Mouse (Mus musculus): Measurements from ENCODE around the gene Zfyve28. TPM values are rescaled to one million over a fixed set of nuclear protein-coding genes. Genes with fewer than 3 reads are reported as not detected.

Gene Zfyve28
- total and polyA plus RNA-seq, 3 experiments, result 0.12 to 0.14 TPM; not detected in 1

DNA sequence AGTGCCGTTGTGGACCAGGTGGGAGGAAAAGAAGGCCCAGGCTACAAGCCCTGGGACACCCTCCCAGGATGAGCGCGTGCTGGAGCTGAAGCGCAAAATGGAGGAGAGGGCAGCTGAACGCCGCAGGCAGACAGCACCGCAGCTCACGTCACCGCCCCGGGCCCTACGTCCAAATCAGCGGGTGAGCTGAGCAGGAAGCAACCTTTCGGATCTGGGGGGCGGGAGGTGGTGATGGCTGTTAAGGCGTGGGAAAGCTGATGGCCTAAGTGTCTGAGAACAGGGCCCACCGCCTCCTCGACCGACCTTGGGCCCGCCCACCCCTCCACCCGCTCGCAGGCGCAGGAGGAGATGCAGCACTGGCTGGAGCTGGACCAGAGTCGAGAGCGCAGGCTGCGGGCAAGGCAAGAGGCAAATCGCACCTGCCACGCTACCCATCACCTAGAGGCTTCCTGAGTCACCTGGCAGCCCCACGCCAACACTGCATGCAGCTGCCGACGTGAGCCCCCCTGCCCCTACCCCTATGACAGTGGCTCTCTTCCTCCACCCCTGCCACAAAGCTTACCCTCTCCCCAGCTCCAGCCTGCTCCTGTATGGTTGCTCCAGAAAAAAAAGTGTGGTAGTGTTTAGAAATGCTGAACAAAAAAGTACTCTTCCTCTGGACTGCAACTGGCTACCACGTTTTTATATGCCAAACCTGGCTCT is 38.8 kb upstream of the Zfyve28 start:
- DNase-seq (ENCODE audit: low read depth, low spot score), result no peak
- Histone ChIP-seq H3K9ac (ENCODE audit: control insufficient read depth, low read depth, low read length, poor library complexity, severe bottlenecking) (no peak overlapping the region), H3K4me1 (ENCODE audit: control insufficient read depth in 1 of 2, insufficient read depth in 2 of 2, low read length in 2 of 2) (no peaks in the 10 kb centered on the region)

DNA sequence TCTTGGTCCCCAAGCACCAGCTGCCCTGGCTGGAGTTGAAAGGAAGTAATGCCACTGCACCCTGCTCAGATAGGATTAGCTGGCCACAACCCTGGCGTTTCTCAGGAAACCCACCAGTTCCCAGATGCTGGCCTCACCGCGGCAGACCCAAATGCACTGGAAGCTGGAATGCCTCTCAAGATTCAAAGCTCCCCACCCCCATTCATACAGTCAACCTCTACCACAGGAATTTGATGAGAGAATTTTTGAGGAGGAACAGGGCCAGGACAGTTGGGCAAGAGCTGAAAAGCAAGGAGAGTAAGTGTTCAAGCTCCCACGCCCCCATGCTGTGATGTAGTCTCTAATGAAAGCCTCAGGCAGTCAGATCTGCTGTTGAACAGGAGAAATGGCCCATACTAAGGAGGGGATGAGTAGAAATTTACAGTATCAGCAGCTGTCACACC is 38.0 kb upstream of the Zfyve28 start:
- Histone ChIP-seq H3K27me3 (ENCODE audit: control insufficient read depth in 1 of 2, insufficient read depth in 2 of 2, low read length in 2 of 2) (peaks cover 5 to 7% of the 10 kb centered on the region in 2 experiments), H3K4me1 (ENCODE audit: control insufficient read depth in 1 of 2, insufficient read depth in 2 of 2, low read length in 2 of 2) (no peaks in the 10 kb centered on the region), H3K27ac (ENCODE audit: control insufficient read depth, low read depth, low read length) (no peak overlapping the region), H3K4me3 (ENCODE audit: control insufficient read depth in 1 of 2, insufficient read depth in 1 of 2, low read depth in 2 of 2, low read length in 2 of 2) (no peak overlapping the region), H3K9ac (ENCODE audit: control insufficient read depth, low read depth, low read length, poor library complexity, severe bottlenecking) (no peak overlapping the region), H3K9me3 (replicated peaks; ENCODE audit: insufficient read depth, low read length) (no peaks in the 10 kb centered on the region), H3K79me2 (ENCODE audit: control insufficient read depth, insufficient read depth, low read length, poor library complexity) (no peaks in the 10 kb centered on the region), H3K36me3 (ENCODE audit: control insufficient read depth in 1 of 2, insufficient read depth in 2 of 2, low read length in 2 of 2) (no peaks in the 10 kb centered on the region)
- TF ChIP-seq MEF2A (IDR thresholded peaks at IDR 0.05; ENCODE audit: extremely low read depth, insufficient replicate concordance, low read depth, low read length, poor library complexity, severe bottlenecking) (no peak), POLR2AphosphoS2 (IDR thresholded peaks at IDR 0.05; ENCODE audit: low read length) (no peak), SMC3 (IDR thresholded peaks at IDR 0.05; ENCODE audit: low read depth, low read length) (no peak), MAFK (IDR thresholded peaks at IDR 0.05; ENCODE audit: borderline replicate concordance, low read depth, low read length) (no peak), POLR2AphosphoS5 (IDR thresholded peaks at IDR 0.05; ENCODE audit: borderline replicate concordance, low read depth, low read length) (no peak), USF1 (IDR thresholded peaks at IDR 0.05; ENCODE audit: low read depth, low read length) (no peak), MAZ (IDR thresholded peaks at IDR 0.05; ENCODE audit: low read depth, low read length) (no peak), TBP (IDR thresholded peaks at IDR 0.05; ENCODE audit: low read depth, low read length) (no peak), UBTF (IDR thresholded peaks at IDR 0.05; ENCODE audit: borderline replicate concordance, insufficient read depth, low read depth, low read length) (no peak), USF2 (IDR thresholded peaks at IDR 0.05; ENCODE audit: borderline replicate concordance in 1 of 2, insufficient read depth in 1 of 2, low read depth in 1 of 2, low read length in 2 of 2) (no peak), NELFE (IDR thresholded peaks at IDR 0.05; ENCODE audit: low read depth, low read length) (no peak), ZC3H11A (IDR thresholded peaks at IDR 0.05; ENCODE audit: low read depth, low read length) (no peak), CTCF (IDR thresholded peaks at IDR 0.05 in 2 of 3, conservative IDR thresholded peaks at IDR 0.05 in 1 of 3; ENCODE audit: control insufficient read depth in 1 of 3, insufficient read depth in 1 of 3, low read depth in 2 of 3, low read length in 3 of 3, poor library complexity in 1 of 3, severe bottlenecking in 1 of 3) (no peak), HCFC1 (IDR thresholded peaks at IDR 0.05; ENCODE audit: low read depth, low read length) (no peak), MYB (IDR thresholded peaks at IDR 0.05; ENCODE audit: low read depth, low read length) (no peak), MXI1 (IDR thresholded peaks at IDR 0.05; ENCODE audit: low read depth, low read length) (no peak), RAD21 (IDR thresholded peaks at IDR 0.05; ENCODE audit: low read depth, low read length) (no peak), GATA1 (IDR thresholded peaks at IDR 0.05; ENCODE audit: low read depth, low read length) (no peak), CHD1 (IDR thresholded peaks at IDR 0.05; ENCODE audit: low read depth, low read length) (no peak)
- no peak for DNase-seq (ENCODE audit: low read depth, low spot score)

More for the DNA sequence above, 38.8 kb upstream of the Zfyve28 start:
- H3K4me3 ChIP-seq (ENCODE audit: control insufficient read depth in 1 of 2, insufficient read depth in 1 of 2, low read depth in 2 of 2, low read length in 2 of 2), result no peak overlapping the region
- H3K36me3 ChIP-seq (ENCODE audit: control insufficient read depth in 1 of 2, insufficient read depth in 2 of 2, low read length in 2 of 2), result no peaks in the 10 kb centered on the region
- no peaks in the 10 kb centered on the region for H3K9me3 ChIP-seq (replicated peaks; ENCODE audit: insufficient read depth, low read length)
- H3K27me3 ChIP-seq (ENCODE audit: control insufficient read depth in 1 of 2, insufficient read depth in 2 of 2, low read length in 2 of 2), result peaks cover 5% of the 10 kb centered on the region in 2 experiments
- H3K79me2 ChIP-seq (ENCODE audit: control insufficient read depth, insufficient read depth, low read length, poor library complexity), result no peaks in the 10 kb centered on the region
- TF ChIP-seq POLR2AphosphoS5 (IDR thresholded peaks at IDR 0.05; ENCODE audit: borderline replicate concordance, low read depth, low read length) (no peak), ZC3H11A (IDR thresholded peaks at IDR 0.05; ENCODE audit: low read depth, low read length) (no peak), MYB (IDR thresholded peaks at IDR 0.05; ENCODE audit: low read depth, low read length) (no peak), MAFK (IDR thresholded peaks at IDR 0.05; ENCODE audit: borderline replicate concordance, low read depth, low read length) (no peak), ETS1 (IDR thresholded peaks at IDR 0.05; ENCODE audit: low read depth, low read length) (no peak), TBP (IDR thresholded peaks at IDR 0.05; ENCODE audit: low read depth, low read length) (no peak), UBTF (IDR thresholded peaks at IDR 0.05; ENCODE audit: borderline replicate concordance, insufficient read depth, low read depth, low read length) (no peak), ELF1 (IDR thresholded peaks at IDR 0.05; ENCODE audit: low read depth, low read length) (no peak), USF2 (IDR thresholded peaks at IDR 0.05; ENCODE audit: borderline replicate concordance in 1 of 2, insufficient read depth in 1 of 2, low read depth in 1 of 2, low read length in 2 of 2) (no peak), POLR2AphosphoS2 (IDR thresholded peaks at IDR 0.05; ENCODE audit: low read length) (no peak), USF1 (IDR thresholded peaks at IDR 0.05; ENCODE audit: low read depth, low read length) (no peak), SIN3A (IDR thresholded peaks at IDR 0.05; ENCODE audit: low read length) (no peak), JUND (IDR thresholded peaks at IDR 0.05; ENCODE audit: low read depth, low read length) (no peak), ZKSCAN1 (IDR thresholded peaks at IDR 0.05; ENCODE audit: low read depth, low read length) (no peak), MEF2A (IDR thresholded peaks at IDR 0.05; ENCODE audit: extremely low read depth, insufficient replicate concordance, low read depth, low read length, poor library complexity, severe bottlenecking) (no peak), EP300 (IDR thresholded peaks at IDR 0.05; ENCODE audit: low read depth in 1 of 2, low read length in 2 of 2) (no peak)
- H3K27ac ChIP-seq (ENCODE audit: control insufficient read depth, low read depth, low read length), result no peak overlapping the region

Measured in MEL (cell line).